Mouse (Mus musculus): ENCODE data around the gene Dao. TPM values are rescaled to one million over a fixed set of nuclear protein-coding genes. Genes with fewer than 3 reads are reported as not detected.
A peak's percentile ranks its signal among the peaks of the same experiment; 100 is the strongest.

Gene Dao
- polyA plus RNA-seq, 1 experiment from 2014 or later = not detected

- WGBS = 15% methylated on average over 12 of the region's 12 CpGs
- Histone ChIP-seq H3K27me3 (ENCODE audit: control insufficient read depth, insufficient read depth, low read length) (no peaks in the 10 kb centered on the region), H3K9ac (ENCODE audit: low read length) (peak overlapping the region; percentile 94), H3K4me2 (ENCODE audit: low read length) (peak overlapping the region; percentile 89), H3K9me3 (ENCODE audit: control insufficient read depth, low read length) (no peaks in the 10 kb centered on the region), H3K4me1 (ENCODE audit: control insufficient read depth in 2 of 2, insufficient read depth in 2 of 2, low read length in 2 of 2) (peaks cover 28 to 44% of the 10 kb centered on the region in 2 experiments), H3K36me3 (ENCODE audit: control insufficient read depth, insufficient read depth, low read length) (peaks cover 17% of the 10 kb centered on the region), H3K27ac (replicated peaks in 1 of 2; ENCODE audit: control insufficient read depth in 1 of 2, insufficient read depth in 1 of 2, low read depth in 2 of 2, low read length in 2 of 2) (peak overlapping the region; percentile 90 to 91), H3K4me3 (ENCODE audit: control insufficient read depth in 1 of 2, insufficient read depth in 1 of 2, low read depth in 1 of 2, low read length in 2 of 2) (peak overlapping the region; percentile 90 to 96)
- no peak for ATAC-seq (ENCODE audit: insufficient number of reproducible peaks, insufficient read depth, low FRiP score, low read depth)
Observed at GRCm38 (mm10) chr5:113992339-113992831, 11.1 kb upstream of the Dao start.

- Histone ChIP-seq H3K27ac (replicated peaks in 1 of 2; ENCODE audit: control insufficient read depth in 1 of 2, insufficient read depth in 1 of 2, low read depth in 2 of 2, low read length in 2 of 2) (peak overlapping the region; percentile 90 to 91), H3K4me3 (ENCODE audit: control insufficient read depth in 1 of 2, insufficient read depth in 1 of 2, low read depth in 1 of 2, low read length in 2 of 2) (peak overlapping the region; percentile 90 to 96)
- WGBS = 0% methylated on average over 22 of the region's 22 CpGs
Observed at GRCm38 (mm10) chr5:113993031-113993486, 10.4 kb upstream of the Dao start.

GRCm38 (mm10) chr5:113993487-113994465, 9.7 kb upstream of the Dao start, which contains the start of gene Ssh1:
TSS of gene Ssh1 (minus strand) at chr5:113993894.
- Histone ChIP-seq H3K9me3 (ENCODE audit: control insufficient read depth, low read length) (no peaks in the 10 kb centered on the region), H3K4me1 (ENCODE audit: control insufficient read depth in 2 of 2, insufficient read depth in 2 of 2, low read length in 2 of 2) (peaks cover 28 to 44% of the 10 kb centered on the region in 2 experiments), H3K4me2 (ENCODE audit: low read length) (peak within 1 kb of the TSS; percentile 89), H3K27ac (replicated peaks in 1 of 2; ENCODE audit: control insufficient read depth in 1 of 2, insufficient read depth in 1 of 2, low read depth in 2 of 2, low read length in 2 of 2) (peak within 1 kb of the TSS; percentile 90 to 91), H3K9ac (ENCODE audit: low read length) (peak within 1 kb of the TSS; percentile 94), H3K36me3 (ENCODE audit: control insufficient read depth, insufficient read depth, low read length) (peaks cover 8% of the 10 kb centered on the region), H3K4me3 (ENCODE audit: control insufficient read depth in 1 of 2, insufficient read depth in 1 of 2, low read depth in 1 of 2, low read length in 2 of 2) (peak within 1 kb of the TSS; percentile 90 to 96), H3K27me3 (ENCODE audit: control insufficient read depth, insufficient read depth, low read length) (no peaks in the 10 kb centered on the region)
- WGBS = under 1% methylated on average over 58 of the region's 83 CpGs
- ATAC-seq (ENCODE audit: insufficient number of reproducible peaks, insufficient read depth, low FRiP score, low read depth) = peak; percentile 90

More at GRCm38 (mm10) chr5:113993031-113993486, 10.4 kb upstream of the Dao start:
- Histone ChIP-seq H3K4me2 (ENCODE audit: low read length) (peak overlapping the region; percentile 89), H3K36me3 (ENCODE audit: control insufficient read depth, insufficient read depth, low read length) (peaks cover 10% of the 10 kb centered on the region), H3K9ac (ENCODE audit: low read length) (peak overlapping the region; percentile 94), H3K27me3 (ENCODE audit: control insufficient read depth, insufficient read depth, low read length) (no peaks in the 10 kb centered on the region), H3K4me1 (ENCODE audit: control insufficient read depth in 2 of 2, insufficient read depth in 2 of 2, low read length in 2 of 2) (peaks cover 28 to 44% of the 10 kb centered on the region in 2 experiments), H3K9me3 (ENCODE audit: control insufficient read depth, low read length) (no peaks in the 10 kb centered on the region)
- ATAC-seq (ENCODE audit: insufficient number of reproducible peaks, insufficient read depth, low FRiP score, low read depth) = peak; percentile 54

- Histone ChIP-seq H3K9me3 (ENCODE audit: control insufficient read depth, low read length) (no peaks in the 10 kb centered on the region), H3K4me3 (ENCODE audit: control insufficient read depth in 1 of 2, insufficient read depth in 1 of 2, low read depth in 1 of 2, low read length in 2 of 2) (no peak overlapping the region), H3K4me2 (ENCODE audit: low read length) (peak overlapping the region; percentile 13; the same call in 1 of the 2 replicates), H3K36me3 (ENCODE audit: control insufficient read depth, insufficient read depth, low read length) (no peaks in the 10 kb centered on the region), H3K27me3 (ENCODE audit: control insufficient read depth, insufficient read depth, low read length) (no peaks in the 10 kb centered on the region), H3K27ac (replicated peaks in 1 of 2; ENCODE audit: control insufficient read depth in 1 of 2, insufficient read depth in 1 of 2, low read depth in 2 of 2, low read length in 2 of 2) (no peak overlapping the region), H3K4me1 (ENCODE audit: control insufficient read depth in 2 of 2, insufficient read depth in 2 of 2, low read length in 2 of 2) (peaks cover 13 to 23% of the 10 kb centered on the region in 2 experiments), H3K9ac (ENCODE audit: low read length) (no peak overlapping the region)
- WGBS = 34% methylated on average over 2 of the region's 2 CpGs
- ATAC-seq (ENCODE audit: insufficient number of reproducible peaks, insufficient read depth, low FRiP score, low read depth) = no peak
Observed at GRCm38 (mm10) chr5:113996458-113996857, 7.0 kb upstream of the Dao start.

GRCm38 (mm10) chr5:113999382-113999781, 4.1 kb upstream of the Dao start:
- no peak for ATAC-seq (ENCODE audit: insufficient number of reproducible peaks, insufficient read depth, low FRiP score, low read depth)
- Histone ChIP-seq H3K4me2 (ENCODE audit: low read length) (no peak overlapping the region), H3K4me3 (ENCODE audit: control insufficient read depth in 1 of 2, insufficient read depth in 1 of 2, low read depth in 1 of 2, low read length in 2 of 2) (no peak overlapping the region), H3K4me1 (ENCODE audit: control insufficient read depth in 2 of 2, insufficient read depth in 2 of 2, low read length in 2 of 2) (peaks cover 6 to 7% of the 10 kb centered on the region in 2 experiments), H3K36me3 (ENCODE audit: control insufficient read depth, insufficient read depth, low read length) (no peaks in the 10 kb centered on the region), H3K27ac (replicated peaks in 1 of 2; ENCODE audit: control insufficient read depth in 1 of 2, insufficient read depth in 1 of 2, low read depth in 2 of 2, low read length in 2 of 2) (no peak overlapping the region), H3K9ac (ENCODE audit: low read length) (no peak overlapping the region), H3K9me3 (ENCODE audit: control insufficient read depth, low read length) (no peaks in the 10 kb centered on the region), H3K27me3 (ENCODE audit: control insufficient read depth, insufficient read depth, low read length) (no peaks in the 10 kb centered on the region)
- 60% methylated on average over 5 of the region's 5 CpGs for WGBS

GRCm38 (mm10) chr5:114004573-114004972, 1.1 kb downstream of the Dao start:
- Histone ChIP-seq H3K9ac (ENCODE audit: low read length) (no peak overlapping the region), H3K4me2 (ENCODE audit: low read length) (no peak overlapping the region), H3K4me1 (ENCODE audit: control insufficient read depth in 2 of 2, insufficient read depth in 2 of 2, low read length in 2 of 2) (no peaks in the 10 kb centered on the region), H3K4me3 (ENCODE audit: control insufficient read depth in 1 of 2, insufficient read depth in 1 of 2, low read depth in 1 of 2, low read length in 2 of 2) (no peak overlapping the region), H3K9me3 (ENCODE audit: control insufficient read depth, low read length) (no peaks in the 10 kb centered on the region), H3K27ac (replicated peaks in 1 of 2; ENCODE audit: control insufficient read depth in 1 of 2, insufficient read depth in 1 of 2, low read depth in 2 of 2, low read length in 2 of 2) (no peak overlapping the region), H3K36me3 (ENCODE audit: control insufficient read depth, insufficient read depth, low read length) (no peaks in the 10 kb centered on the region), H3K27me3 (ENCODE audit: control insufficient read depth, insufficient read depth, low read length) (no peaks in the 10 kb centered on the region)
- WGBS = 83% methylated on average over 11 of the region's 11 CpGs
- no peak for ATAC-seq (ENCODE audit: insufficient number of reproducible peaks, insufficient read depth, low FRiP score, low read depth)

GRCm38 (mm10) chr5:114005100-114005499, 1.6 kb downstream of the Dao start:
- ATAC-seq (ENCODE audit: insufficient number of reproducible peaks, insufficient read depth, low FRiP score, low read depth) = no peak
- Histone ChIP-seq H3K27me3 (ENCODE audit: control insufficient read depth, insufficient read depth, low read length) (no peaks in the 10 kb centered on the region), H3K4me2 (ENCODE audit: low read length) (no peak overlapping the region), H3K9ac (ENCODE audit: low read length) (no peak overlapping the region), H3K27ac (replicated peaks in 1 of 2; ENCODE audit: control insufficient read depth in 1 of 2, insufficient read depth in 1 of 2, low read depth in 2 of 2, low read length in 2 of 2) (no peak overlapping the region), H3K36me3 (ENCODE audit: control insufficient read depth, insufficient read depth, low read length) (no peaks in the 10 kb centered on the region), H3K4me3 (ENCODE audit: control insufficient read depth in 1 of 2, insufficient read depth in 1 of 2, low read depth in 1 of 2, low read length in 2 of 2) (no peak overlapping the region), H3K4me1 (ENCODE audit: control insufficient read depth in 2 of 2, insufficient read depth in 2 of 2, low read length in 2 of 2) (no peaks in the 10 kb centered on the region), H3K9me3 (ENCODE audit: control insufficient read depth, low read length) (no peaks in the 10 kb centered on the region)
- WGBS = 78% methylated on average over 5 of the region's 5 CpGs

Measured in heart, embryonic 14.5 days (tissue).